Mouse (Mus musculus): ENCODE data around the gene Adamtsl1. TPM values are rescaled to one million over a fixed set of nuclear protein-coding genes. Genes with fewer than 3 reads are reported as not detected.

The Adamtsl1 gene
- total RNA-seq, 4 experiments from 2014 or later, result 4.6 to 7.2 (median 6.0) TPM

DNA sequence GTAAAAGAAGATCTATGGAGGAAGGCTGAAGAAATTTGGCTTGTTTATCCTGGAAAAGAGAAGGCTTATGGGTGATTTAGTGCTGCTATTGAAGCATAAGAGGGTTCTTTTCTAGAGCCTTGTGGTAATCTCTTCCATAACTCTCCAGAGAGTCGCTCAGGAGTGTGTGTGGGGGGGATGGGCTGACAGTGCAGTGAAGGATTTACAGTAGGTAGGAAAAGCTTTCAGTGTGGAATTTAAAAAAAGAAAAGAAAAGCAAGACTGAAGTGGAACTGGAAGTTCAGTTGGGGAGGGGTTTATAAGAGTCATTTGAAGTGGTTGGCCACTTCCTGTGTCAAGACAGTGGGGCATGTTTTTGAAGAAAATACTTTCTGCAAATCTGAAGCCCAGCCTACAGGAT is 155.8 kb downstream of the Adamtsl1 start:
- no peak for DNase-seq (ENCODE audit: low spot score in 2 of 2)

DNA sequence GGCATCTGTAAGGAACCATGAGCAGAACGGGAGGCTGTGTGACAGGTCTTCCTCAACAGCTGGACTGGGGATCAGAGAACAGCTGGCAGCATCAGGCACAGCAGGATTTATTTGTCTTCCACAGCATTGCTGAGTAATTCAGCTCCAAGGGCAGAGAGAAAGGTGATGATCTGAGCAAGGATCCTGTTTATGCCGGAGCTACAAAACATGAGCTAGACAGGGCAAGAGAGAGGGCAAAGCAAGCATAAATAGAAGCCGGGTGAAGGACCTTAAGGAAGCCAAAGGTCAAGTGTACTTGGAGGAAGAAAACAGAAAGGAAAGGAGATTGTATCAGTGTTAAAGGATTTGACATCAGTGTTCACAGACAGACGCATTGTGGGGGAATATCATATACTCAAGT is 158.3 kb downstream of the Adamtsl1 start:
- no peak for DNase-seq (ENCODE audit: low spot score in 2 of 2)

DNA sequence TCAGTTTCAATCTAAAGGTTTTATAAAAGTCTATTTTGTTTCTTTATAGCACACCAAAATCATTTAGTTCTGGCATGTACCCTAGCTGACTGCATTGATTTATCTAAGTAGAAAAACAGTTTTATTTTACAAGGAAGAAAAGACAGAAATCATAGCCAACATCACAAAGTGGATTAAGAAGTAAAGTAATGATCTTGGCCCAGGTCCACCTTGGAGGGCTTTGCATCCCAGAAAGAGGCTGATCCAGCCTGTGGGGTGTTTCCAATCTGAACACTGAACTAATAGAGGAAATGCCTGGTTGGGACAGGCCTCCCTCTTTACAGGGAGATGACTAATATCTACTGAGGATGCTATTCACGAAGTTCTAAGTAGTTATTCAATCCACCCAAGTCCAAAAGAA is 163.6 kb downstream of the Adamtsl1 start:
- DNase-seq (ENCODE audit: low spot score in 2 of 2), result no peak

DNA sequence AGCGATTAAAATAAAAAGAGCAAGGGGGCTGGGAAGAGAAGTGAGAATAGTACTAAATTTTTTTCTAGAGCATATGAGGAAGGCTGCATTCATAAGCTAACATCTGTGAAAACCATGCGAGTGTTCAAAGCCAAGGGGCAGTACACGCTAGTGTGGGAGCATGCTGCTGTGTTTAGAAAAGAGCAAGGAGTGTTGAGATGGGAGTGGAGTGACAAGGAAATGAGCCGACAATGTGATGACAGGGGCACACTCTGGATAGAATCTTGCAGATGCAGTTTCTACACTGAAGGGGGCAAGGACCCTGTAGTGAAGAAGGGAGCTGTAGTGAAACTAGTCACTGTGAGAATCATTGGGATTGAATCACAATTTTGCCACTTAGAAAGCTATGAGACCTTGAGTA is 172.2 kb downstream of the Adamtsl1 start:
- no peak for DNase-seq (ENCODE audit: low spot score in 2 of 2)

DNA sequence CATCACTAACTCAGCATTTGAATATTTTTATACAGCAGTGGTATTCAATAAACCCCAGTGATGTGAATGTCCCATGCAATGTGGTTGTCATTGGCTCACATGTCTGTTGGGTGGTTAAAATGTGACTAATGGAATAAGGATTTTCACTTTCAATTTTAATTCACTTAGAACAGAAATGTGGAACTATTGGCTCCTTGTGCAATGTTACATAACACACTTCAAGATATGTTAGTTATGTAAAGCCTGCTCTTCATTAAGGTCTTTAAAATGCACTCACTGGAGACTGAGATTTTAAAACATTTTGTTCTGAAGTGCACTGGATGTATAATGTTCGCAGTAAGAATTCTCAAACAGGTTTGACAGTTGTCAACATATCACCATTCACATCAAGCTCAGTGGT is 181.3 kb downstream of the Adamtsl1 start:
- DNase-seq (ENCODE audit: low spot score in 2 of 2), result no peak

DNA sequence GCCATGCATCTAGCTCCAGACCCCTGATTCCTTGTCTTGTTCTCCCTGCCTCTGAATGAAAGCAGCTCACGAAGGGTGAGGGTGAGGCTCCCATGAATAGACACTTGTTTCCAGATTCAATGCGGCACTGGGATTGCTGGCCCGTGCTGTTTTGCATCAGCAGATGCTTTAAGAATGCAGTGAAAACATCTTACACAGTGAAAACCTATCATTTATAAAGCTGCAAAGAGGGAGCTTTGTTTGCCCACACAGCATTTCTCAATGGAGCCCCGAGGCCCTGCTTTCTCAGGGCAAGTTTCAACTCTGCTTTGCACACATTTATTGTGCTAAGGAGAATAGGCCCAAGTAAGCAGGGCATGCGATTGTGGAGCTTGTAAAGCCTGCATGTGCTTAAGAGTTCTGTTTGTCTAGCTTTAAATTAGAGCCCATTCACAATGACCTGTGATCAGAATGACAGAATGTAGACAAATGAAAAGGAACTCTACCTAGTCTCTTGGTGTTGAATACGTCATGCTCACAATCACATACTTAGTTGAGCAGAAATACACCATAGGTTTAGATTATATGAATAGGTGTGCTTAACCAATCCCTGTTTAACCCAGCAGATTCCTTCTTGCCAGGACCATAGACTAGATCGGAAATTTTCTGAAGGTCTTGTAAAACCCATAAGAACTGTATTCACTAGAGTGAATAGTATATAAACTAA is 193.5 kb downstream of the Adamtsl1 start:
- DNase-seq (ENCODE audit: low spot score in 2 of 2), result no peak

DNA sequence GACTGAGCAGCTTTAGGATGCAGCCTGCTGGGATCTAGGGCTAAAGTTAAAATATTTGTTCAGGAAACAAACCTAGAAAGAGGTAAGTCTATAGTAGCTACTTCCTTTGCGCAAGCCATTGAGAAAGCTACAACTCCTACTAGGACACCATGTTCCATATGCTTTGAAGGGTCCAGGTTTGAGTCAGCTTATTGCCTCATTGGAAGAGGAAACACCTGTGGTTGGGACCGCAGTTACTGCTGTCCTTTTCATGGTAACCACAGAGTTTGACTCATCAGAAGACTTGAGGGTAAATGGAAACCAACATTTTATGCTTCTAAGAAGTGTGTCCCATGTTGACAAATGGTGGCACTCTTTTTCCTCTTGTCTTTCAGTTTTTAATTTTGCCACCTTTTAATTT is 195.7 kb downstream of the Adamtsl1 start:
- no peak for DNase-seq (ENCODE audit: low spot score in 2 of 2)

DNA sequence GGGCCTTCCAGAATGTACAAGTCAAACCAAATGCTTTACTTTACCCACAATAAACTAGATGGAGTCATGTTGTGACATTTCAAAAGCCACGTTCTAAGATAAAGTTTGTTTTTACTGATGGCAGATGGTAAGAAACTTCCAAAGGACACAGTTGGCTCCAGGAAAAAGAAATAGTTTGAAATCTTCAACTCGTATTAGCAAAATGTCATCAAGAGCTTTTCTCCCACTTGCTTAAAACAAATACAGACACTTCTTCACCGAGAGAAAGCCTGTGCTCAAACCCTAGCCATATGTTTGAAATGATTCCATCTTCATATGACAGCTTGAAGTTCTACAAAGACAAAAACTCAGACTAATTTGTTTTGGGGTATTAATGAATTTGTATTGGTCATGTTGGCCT is 211.0 kb downstream of the Adamtsl1 start:
- no peak for DNase-seq (ENCODE audit: low spot score in 2 of 2)

DNA sequence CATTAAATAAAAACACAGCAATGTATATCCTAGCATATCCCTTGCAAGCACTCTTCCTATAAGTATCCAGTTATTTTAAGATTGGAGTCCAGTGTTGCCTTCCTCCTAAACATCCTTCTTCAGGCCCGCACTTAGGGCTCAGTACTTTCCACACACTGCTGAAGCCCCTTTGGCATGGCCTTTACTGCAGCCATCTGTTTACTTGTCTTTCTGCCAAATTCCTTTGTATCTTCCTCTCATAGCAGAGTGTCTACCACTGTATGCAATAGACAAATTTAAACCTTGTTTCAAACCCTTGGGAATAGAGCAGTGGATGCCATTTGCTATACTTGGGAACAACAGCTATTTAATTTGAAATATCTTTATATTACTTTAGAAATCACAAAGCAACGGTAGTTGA is 213.8 kb downstream of the Adamtsl1 start:
- no peak for DNase-seq (ENCODE audit: low spot score in 2 of 2)

DNA sequence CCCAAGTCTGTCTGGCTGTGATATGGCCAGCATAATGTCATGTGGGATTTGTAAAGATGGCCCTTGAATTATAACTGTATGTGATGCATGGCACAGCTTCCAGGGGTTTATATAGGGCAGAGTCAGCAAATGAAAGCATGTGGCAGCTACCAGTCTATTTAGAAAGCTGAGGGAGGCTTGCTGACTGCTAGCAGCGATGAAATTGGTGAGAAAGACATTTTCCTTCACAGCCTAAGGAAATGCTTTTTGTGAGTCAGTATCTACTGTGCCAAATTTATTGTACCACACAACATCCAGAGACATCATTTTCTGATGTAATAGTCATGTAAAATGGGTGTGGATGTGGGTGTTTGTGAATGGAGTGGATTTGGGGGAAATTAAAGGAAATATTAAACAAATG is 214.4 kb downstream of the Adamtsl1 start:
- peak in 1 of 2 experiments; percentile 12 for DNase-seq (ENCODE audit: low spot score in 2 of 2)

DNA sequence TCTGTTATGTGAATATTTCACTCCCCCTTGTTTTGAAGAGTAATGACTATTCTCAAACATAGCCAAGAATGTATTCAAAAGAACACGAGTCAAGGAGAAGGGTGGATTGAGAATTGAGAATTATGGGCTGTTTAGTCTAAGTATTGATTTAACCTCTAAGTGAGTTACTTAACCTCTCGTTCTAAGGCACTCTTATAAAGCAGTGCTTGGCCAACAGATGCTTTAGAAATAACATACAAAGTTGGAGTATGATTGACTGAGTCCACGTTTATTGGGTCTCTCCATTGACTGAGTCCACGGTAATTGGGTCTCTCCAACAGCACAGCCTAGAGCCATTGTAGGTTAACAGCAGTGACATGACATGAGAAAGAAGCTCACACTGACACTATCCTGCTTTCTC is 226.5 kb downstream of the Adamtsl1 start:
- no peak for DNase-seq (ENCODE audit: low spot score in 2 of 2)

DNA sequence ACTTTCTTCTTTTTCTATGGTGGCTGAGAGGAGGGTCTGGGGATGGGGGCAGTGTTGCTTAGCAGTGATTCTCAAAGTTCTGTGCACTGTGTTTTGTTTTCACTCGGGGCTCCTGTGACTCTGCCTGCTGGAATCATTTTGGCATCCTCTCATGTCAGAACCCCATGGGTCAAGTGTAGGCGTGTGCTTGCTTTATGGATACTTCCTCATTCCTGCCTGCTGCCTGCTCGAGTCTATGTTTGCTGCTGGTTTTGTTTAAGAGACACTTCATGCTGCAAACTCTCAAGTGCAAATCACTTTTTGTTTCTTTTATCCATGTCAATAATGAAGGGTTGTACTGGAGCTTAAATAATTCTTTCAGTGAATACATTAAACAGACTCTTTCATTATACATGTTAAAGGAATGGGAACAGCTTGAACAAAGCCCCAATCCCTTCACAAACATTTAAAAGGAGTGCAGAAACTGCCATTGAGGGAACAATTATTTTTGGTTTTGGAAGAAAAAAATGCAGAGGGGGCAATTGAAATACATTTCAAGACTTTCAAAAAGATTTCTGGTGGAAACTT is 227.9 kb downstream of the Adamtsl1 start:
- no peak for DNase-seq (ENCODE audit: low spot score in 2 of 2)

DNA sequence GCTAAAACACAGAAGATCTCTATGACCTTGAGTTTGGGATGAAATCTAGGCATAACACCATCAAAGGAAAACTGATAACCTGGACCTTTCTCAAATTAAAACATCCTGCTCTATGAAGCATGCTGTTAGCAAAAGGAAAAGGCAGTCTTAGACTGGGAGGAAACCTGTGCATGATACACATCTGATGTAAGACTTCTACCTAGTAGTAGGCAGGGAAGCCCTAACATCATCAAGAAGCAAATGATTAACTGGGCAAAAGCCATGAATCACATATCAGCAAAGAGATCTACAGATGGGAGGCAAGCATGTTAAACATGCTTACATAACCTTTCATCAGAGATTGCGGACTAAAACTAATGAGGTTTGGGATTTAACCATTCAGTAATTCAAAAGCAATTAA is 229.5 kb downstream of the Adamtsl1 start:
- no peak for DNase-seq (ENCODE audit: low spot score in 2 of 2)

DNA sequence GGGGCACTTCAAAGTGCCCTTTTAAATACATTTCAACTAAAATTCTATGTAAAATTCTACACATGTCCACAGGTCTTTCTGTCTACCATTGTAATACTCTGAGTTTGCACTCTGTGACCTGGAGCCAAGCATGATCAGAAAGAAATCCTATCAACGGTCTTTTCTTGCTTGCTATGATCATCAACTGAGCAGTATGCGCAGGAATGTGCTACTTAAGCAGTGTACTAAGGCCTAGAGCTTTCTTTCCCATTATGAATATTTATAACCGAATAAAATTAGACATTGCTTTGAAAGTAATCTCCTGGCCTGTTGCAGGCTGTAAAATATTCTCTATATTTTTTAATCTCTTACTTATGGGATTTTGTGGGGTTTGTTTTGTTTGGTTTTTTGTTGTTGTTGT is 248.7 kb downstream of the Adamtsl1 start:
- no peak for DNase-seq (ENCODE audit: low spot score in 2 of 2)

DNA sequence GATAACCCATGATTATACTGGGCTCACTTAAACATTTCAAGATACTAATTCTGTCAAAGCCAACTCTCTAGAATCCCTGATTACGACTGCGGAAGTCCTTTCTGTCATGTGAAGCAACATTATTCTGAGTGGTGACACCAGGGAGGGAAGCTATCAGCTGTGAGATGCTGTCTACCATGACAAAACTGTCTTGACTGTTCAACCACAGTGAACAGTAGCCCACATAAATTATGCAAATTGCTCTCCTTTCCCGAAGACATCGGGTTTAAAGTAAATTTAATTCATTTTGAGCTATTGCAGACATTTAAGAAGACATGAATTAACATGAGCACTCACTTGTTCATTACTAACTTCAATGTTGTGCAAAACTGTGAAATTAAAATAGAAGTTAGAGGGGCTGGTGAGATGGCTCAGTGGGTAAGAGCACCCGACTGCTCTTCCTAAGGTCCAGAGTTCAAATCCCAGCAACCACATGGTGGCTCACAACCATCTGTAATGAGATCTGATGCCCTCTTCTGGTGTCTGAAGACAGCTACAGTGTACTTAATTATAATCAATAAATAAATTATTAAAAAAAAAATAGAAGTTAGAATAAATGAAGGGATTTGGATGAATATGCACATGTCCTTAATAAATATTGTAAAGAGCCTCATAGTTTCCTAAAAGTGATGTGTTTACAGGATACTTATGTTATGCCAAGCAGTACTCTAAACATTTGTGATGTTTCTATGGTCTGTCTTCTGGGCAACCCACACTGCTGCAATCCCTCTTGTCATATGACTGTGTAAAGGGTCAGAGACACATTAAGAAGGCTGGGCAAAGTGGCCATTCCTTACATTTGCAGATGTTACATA is 249.4 kb downstream of the Adamtsl1 start:
- no peak for DNase-seq (ENCODE audit: low spot score in 2 of 2)

DNA sequence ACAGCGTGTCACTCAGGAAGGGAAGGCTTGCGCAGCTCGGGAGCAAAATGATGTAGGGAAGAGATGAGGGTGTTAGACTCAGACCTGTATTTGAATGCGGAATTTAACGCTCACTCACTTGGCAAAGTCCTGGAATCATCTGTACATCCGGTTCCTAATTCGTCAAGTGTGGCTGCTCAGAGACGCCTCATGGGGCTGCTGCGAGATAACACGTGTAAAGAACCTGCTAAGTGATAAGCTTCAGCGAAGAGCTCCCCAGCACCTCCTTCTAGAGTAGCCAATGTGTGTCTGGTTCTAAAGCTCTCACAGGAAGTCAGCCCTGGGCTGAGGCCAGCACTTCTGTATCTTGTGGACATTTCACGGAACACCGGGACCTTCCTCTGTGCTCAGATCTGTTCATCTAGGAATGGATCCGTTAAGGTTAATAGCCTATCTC is 250.1 kb downstream of the Adamtsl1 start:
- DNase-seq (ENCODE audit: low spot score in 2 of 2), result no peak

DNA sequence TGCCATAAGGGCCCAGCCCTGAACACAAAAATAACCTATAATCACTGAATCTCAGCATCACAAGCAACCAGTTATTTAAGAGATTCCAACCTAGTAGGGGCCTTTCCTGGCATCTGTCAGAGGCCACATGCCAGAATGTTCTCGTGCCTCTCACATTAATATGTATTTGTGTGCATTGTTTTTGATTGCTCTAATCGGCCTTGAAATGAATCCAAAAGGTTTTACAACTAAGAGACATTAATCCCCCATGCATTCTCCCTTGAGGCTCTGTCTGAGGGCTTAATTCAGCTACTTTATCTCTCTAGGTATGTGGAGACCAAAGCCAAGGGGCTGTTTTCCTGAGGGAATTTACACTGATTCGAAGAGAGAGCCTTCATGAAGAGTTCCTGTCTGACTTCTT is 250.5 kb downstream of the Adamtsl1 start:
- no peak for DNase-seq (ENCODE audit: low spot score in 2 of 2)

DNA sequence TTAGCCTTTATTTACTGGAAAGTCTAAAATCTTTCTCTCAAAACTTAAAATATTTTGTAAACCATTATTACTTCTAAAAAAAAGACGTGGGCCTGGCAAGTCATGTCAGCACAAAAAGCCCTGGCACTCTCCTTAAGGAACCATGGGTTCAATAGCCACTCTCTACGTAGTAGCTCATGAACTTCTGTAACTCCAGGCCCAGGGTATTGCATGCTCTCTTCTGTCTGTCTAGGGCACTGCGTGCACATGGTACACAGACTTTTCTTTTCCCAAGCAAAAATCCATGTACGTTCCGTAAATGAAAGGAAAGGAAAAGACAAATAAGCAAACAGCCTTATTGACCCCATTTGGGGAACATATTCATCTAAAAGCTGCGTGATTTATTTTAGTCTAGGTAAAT is 253.7 kb downstream of the Adamtsl1 start:
- no peak for DNase-seq (ENCODE audit: low spot score in 2 of 2)

DNA sequence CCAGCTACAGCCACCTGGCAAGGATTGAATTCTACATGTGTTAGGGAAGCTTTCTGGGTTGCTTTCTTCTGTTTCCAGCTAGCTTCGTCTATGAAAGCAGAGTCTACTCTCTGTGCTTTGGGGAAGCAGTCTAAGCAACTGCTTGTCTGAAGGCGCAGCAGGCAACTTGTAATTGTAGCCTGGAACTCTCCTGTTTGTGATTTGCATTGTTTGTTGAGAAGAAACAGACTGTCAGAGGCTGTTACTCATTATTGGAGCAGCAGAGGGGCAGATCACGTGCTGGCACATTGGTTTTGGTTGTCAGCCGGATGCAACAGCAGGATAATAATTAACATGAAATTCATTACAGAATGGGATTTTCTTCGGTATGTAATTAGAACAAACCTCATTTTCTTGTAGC is 254.1 kb downstream of the Adamtsl1 start:
- no peak for DNase-seq (ENCODE audit: low spot score in 2 of 2)

DNA sequence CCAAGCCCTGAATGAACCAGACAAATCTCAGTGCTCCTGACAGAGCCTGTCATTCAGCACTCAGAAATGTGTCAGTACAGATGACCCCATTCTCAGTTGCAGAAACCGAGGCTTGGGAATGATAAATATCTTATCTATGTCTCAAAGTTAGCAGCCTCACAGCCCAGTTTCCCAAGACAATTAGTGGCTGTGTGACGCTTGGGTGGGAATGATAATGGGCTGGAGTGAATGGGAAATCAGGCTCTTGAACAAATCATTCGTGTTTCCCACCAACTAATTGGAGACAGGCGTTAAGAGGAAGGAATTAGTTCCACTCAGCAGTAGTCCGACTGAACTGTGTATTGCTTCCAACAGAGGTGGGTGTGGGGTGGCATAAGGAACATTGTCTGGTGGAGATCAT is 268.5 kb downstream of the Adamtsl1 start:
- DNase-seq (ENCODE audit: low spot score in 2 of 2), result no peak

DNA sequence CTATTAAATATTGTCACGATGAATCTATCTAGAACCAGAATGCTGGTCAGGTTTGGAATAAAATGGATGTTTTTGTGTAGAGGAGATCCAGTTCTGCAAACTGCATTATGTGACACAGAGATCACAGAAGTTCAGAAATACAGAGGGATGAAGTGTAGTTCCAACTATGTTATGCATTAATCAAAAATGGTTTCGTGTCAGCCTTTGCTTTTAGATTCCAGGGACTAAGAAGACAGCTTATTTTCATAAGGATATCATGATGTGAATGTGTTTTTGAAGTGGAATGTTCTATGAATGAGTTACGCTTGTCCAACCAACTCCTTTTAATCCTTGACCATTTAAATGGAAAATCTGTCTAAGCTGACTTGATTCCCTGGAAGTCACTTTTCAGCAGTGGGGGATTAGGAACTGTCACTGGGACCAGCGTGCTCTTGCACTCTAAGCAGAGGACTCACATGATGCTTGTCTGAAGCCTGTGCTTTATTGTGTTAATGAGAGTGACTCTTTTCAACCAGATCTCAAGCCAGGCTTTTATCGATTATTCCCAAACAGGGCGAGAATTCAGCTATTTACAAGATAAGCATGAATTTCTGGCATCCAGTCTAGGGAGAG is 269.9 kb downstream of the Adamtsl1 start:
- DNase-seq (ENCODE audit: low spot score in 2 of 2), result no peak

DNA sequence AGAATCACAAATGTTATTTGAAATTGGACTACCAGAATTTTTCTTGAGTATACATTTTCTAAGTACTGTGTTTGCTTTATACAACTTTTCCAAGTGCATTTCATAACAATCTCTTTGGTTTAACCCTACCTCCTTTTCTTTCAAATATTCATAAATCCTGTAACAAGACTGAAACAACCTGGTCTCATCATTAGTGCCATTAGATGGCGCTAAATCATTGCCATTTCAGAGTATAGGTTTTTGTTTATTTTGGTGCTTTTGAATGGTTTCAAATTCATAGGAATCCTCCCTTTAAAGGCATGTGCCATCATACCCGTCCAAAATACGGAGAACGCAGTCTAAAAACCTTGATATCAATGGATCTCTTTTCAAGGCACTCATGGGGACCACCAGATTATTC is 270.5 kb downstream of the Adamtsl1 start:
- no peak for DNase-seq (ENCODE audit: low spot score in 2 of 2)

All from left cerebral cortex, adult 8-10 months (tissue).